Mouse (Mus musculus) telencephalon, adult 2 months (tissue): ENCODE data around the gene Trat1.

Source experiments
- DNase-seq: peaks from one replicate; pipeline ENCODE4 v3.0.0-alpha.2; 2011; ENCODE audit warnings: low read depth, low spot score

The Trat1 gene

GRCm38 (mm10) chr16:48771971-48772445 is at the start of gene Trat1:
TSS of gene Trat1 (minus strand) at chr16:48772021.
- DNase-seq = no peak

- no peak for DNase-seq
Observed at GRCm38 (mm10) chr16:48818524-48818923, 46.7 kb upstream of the Trat1 start.

- DNase-seq = no peak
Observed at GRCm38 (mm10) chr16:48816695-48817094, 44.9 kb upstream of the Trat1 start, which contains the start of gene Retnlb. TSS of gene Retnlb (plus strand) at chr16:48816856.

DNA sequence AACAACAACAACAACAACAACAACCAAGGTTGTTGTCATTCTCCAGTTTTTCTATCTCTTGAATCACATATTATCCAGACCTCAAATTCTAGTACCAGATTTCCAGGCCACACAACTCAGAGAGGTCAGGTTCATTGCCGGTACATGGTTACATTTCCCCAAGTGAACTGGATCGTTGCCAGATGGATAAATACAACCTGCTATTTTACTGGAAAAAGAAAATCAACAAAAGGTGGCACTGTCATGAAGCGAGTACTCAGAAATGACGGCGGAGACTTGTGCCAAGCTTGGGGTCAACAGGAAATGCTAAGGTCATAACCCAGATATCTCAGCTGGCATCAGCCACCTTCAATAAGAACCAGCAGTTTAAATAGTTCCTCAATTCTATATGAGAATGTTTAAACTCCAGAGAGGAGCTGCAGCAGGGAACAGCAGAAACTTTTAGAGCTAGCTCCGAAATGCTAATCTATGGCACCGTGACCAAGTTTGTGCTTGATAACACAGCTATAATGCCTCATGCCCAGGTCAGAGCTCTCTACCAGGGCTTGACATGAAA is 40.1 kb upstream of the Trat1 start:
- no peak for DNase-seq

DNA sequence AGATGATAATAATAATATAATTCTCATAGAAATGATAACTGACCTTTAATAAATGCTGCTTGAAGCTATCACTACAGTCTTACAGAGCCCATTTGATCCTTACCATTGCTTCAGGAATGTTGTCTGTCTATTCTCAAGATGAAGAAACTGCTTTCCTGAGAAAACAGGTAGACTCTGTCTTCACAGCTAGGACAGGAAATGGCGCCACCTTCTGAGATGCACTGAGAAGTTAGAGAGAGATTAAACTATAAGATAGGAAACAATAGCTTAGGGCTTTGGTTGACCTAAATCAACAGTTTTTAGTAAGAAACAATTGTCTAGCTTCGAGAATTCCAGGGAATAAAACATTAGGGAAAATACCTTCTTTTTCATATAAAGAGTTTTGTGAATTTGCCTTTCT is 37.6 kb upstream of the Trat1 start:
- DNase-seq = no peak

GRCm38 (mm10) chr16:48806521-48806920 is 34.7 kb upstream of the Trat1 start:
- no peak for DNase-seq

DNA sequence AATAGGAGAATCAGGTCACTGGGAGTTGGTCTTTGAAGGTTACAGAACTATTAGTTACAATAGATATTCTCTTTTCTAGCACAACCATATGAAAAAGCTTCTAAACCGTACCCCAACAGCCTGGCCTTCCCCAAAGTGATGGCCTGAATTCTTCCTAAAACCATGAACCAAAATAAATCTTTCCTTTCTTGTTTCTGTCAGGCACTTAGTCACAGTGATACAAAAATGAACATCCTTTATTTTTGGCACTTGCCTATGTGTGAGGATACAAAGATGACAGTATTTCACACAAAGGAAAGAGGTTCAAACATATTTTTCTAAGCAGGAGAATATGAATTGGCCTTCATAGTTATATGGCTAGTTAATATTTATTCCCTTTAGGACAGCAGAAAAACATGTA is 33.6 kb upstream of the Trat1 start:
- peak; percentile 46 for DNase-seq

- DNase-seq = no peak
Observed at GRCm38 (mm10) chr16:48800906-48801305, 29.1 kb upstream of the Trat1 start.

GRCm38 (mm10) chr16:48799470-48799869 is 27.6 kb upstream of the Trat1 start:
- DNase-seq = no peak

DNA sequence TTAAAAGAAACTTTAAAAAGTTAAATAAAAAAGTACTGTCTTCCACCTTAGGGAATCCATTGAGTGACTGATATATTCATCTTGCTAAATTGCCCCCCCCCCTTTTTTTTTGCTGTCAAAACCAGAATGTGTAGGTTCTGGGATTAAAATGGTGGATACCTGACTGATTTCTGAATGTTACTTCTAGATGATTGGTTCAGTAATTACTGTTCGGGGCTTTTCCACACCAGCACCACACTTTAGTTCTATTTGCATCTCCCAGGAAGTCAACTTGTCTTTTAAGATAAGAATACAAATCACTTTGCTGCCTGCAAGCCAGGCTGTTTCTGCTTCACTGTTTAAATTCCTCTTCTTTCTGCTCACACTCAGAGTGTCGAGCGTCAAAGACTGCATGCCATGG is 26.5 kb upstream of the Trat1 start:
- no peak for DNase-seq

DNA sequence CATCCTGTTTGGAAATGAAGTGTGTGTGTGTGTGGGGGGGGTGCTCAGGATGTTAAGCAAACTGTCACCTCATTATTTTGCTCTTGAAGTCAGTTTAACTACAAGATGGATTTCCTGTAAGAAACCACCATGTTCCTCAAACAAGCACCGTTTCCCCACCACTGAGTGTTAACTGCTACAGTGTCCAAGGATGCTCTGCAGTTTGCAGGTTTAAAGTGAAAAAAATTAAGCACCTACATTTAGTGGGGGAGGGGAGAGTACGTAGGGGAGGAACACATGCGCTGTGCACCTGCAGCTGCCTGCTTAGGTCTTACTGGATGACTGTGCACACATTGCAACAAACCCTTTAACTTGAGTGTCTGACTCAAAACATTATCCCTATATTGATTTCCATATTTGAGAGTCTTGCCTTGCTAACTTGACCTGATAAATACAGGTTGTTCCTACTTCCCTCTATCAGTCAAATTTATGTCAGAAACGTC is 16.9 kb upstream of the Trat1 start:
- no peak for DNase-seq

DNA sequence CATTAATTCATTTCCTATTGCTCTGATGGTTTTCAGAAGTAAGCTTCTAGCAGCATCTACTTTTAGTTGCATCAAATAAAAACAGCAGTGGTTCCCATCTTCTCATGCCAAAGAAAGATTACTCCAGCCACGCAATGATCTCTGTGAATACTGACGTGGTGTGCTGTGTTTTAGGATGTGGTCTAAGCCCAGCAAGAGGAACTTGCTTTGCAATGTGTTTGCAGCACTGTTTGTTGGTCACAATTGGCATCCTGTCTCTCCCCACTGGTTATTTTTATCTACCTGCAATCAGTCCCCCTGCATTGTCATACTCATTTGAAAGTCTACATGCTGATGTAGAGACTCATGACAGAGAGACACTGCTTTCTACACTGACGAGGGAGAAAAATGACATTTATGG is 14.4 kb upstream of the Trat1 start:
- DNase-seq = no peak

DNA sequence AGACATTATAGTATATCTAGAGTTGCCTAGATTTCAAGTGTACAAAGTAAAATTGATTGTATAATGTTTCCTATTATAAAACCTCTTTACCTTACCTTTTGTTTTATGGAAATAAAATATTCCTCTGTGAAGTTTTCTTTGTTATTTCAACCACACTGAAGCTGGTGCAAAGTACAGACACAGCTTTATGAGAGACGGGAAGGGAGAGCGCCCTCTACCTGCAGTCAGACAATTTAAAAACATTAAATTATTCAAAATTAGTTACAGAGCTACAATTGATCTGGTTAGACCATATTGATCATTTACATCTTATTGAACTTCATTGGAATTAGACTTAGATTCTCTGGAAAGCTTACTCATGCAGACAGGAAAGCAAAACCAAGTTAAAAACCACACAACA is 5.4 kb upstream of the Trat1 start:
- DNase-seq = no peak

- no peak for DNase-seq
Observed at GRCm38 (mm10) chr16:48769183-48769582, 2.6 kb downstream of the Trat1 start.

- DNase-seq = no peak
Observed at GRCm38 (mm10) chr16:48760643-48761481, 11.0 kb downstream of the Trat1 start.

GRCm38 (mm10) chr16:48750145-48750827 is 21.5 kb downstream of the Trat1 start:
- peak; percentile 16 for DNase-seq

GRCm38 (mm10) chr16:48745418-48745817 is 26.4 kb downstream of the Trat1 start:
- no peak for DNase-seq

- no peak for DNase-seq
Observed at GRCm38 (mm10) chr16:48745011-48745410, 26.8 kb downstream of the Trat1 start.

DNA sequence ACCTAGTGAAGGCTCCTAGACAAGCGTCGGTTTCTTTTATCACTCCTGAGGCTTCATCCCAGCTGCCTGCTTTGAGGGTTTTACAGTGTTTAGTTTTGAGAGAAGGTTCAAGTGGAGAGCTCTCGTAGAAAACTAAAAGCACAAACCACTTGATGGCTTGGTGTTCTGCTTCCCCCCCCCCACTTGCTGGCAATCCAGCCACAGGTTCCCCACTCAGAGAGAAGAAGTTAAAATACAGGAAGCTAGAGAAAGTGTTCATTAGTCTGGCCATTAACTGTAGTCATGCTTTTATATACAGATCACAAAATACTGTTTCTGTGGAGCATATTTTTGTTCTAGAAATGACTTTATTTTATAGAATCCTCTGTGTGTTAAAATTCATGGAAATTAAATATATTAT is 30.3 kb downstream of the Trat1 start:
- no peak for DNase-seq

GRCm38 (mm10) chr16:48739974-48740373 is 31.8 kb downstream of the Trat1 start:
- DNase-seq = no peak

DNA sequence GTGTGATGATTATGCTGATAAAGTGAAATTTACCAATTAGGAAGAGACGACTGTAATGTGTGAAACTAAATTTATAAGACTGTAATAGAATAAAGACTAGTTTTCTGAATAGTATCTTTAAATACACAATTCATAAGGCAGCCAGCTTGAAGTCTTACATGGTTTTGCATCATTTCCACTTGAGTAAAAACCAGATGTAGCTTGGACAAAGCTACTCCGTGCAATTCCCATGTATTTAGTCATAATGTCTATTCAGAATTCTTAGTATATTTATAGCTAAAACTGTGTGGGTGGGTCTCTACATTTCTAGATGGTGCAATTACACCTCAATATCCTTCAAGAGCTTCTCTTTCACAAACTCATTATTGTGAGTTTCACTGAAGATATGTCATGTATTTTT is 33.4 kb downstream of the Trat1 start:
- no peak for DNase-seq

- DNase-seq = no peak
Observed at GRCm38 (mm10) chr16:48736890-48737289, 34.9 kb downstream of the Trat1 start.
